Mouse (Mus musculus) liver, adult 2 months (tissue): ENCODE results near the gene Kdm6b.

ENCODE experiments used
- CTCF ChIP-seq: fragments of 200-500 bp; IDR thresholded peaks from 2 replicates; pipeline ENCODE4 v1.5.1; 2011; ENCODE audit warnings: low read depth, low read length, control low read depth
- POLR2A ChIP-seq: fragments of 200-500 bp; IDR thresholded peaks from 2 replicates; pipeline ENCODE4 v1.6.1; 2011; ENCODE audit warnings: low read length, control low read depth; ENCODE audit not compliant: insufficient read depth; ENCODE audit errors: extremely low read depth

DNA sequence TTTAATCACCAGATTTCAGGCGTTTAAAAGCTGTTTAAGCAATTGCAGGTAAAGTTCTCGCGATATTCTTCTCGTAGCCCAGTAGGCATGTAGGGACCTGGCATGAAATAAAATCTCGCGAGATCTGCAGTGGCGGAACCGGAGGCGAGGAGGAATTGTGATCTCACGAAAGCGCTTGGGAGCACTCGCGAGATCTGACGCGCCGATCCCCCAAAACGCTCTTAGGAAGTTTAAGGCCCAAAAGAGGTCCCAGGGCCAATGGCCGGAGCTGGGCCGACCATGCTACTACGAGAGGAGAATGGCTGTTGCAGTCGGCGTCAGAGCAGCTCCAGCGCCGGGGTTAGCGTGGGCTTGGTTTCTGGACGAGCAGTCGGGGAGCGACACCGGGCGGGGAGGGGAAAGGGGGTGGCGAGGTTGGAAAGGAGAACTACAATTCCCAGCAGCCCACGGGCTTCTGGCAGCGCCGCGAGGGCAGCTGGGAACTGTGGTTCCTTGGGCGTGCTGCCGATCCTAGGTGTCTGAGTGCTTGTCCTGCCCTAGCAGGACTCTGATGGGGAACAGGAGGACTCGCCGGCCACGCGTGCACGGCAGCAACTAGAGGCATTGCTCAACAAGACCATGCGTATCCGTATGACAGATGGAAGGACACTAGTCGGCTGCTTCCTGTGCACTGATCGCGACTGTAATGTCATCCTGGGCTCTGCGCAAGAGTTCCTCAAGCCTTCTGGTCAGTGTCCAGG is 17.7 kb downstream of the Kdm6b start:
- TF ChIP-seq POLR2A (peak; percentile 44; the same call in 1 of the 2 replicates), CTCF (no peak)
